Mouse (Mus musculus): ENCODE results near the gene Adcy5. TPM values are rescaled to one million over a fixed set of nuclear protein-coding genes. Genes with fewer than 3 reads are reported as not detected.

The Adcy5 gene
- polyA plus RNA-seq, 1 experiment from 2014 or later, result 2.7 TPM

DNA sequence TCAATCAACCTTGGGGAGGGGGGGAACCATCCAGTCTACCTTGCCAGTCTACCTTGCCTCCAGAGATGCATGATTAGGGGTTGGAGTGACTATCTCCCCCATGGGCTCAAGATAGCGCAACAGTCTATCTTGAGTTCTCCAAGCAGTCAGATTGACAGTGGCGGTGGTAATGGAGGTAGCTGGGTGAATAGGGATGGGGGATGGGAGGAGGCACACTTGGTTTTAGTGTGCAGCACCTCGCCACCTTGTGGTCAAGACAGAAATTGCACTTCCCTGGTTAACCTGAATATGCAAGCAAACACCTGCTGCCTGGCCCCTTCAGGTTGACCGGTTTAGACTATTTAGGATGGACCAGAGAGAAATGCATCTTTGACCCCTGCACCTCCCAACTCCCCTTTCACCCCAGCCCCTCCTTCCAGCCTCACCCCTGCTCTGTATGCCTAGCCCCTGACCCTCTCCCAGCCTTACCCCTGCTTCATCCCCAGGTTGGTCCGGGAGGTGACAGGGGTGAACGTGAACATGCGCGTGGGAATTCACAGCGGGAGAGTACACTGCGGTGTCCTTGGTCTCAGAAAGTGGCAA lies 115.8 kb downstream of the Adcy5 start:
- 43% methylated on average over 10 of the region's 10 CpGs for WGBS
- no peak; the same call in 1 of the 2 replicates for ATAC-seq (ENCODE audit: insufficient number of reproducible peaks, insufficient read depth, low FRiP score, low TSS enrichment, low read depth)
- peaks cover 10% of the 10 kb centered on the region for H3K27me3 ChIP-seq
- H3K4me1 ChIP-seq (replicated peaks), result peaks cover 22% of the 10 kb centered on the region; the same call in 1 of the 2 replicates
- H3K4me3 ChIP-seq (replicated peaks), result no peak overlapping the region
- no peaks in the 10 kb centered on the region for H3K9me3 ChIP-seq
- no peak overlapping the region for H3K9ac ChIP-seq (replicated peaks)
- no peak overlapping the region for H3K27ac ChIP-seq
- no peak overlapping the region for H3K4me2 ChIP-seq
- no peaks in the 10 kb centered on the region for H3K36me3 ChIP-seq

DNA sequence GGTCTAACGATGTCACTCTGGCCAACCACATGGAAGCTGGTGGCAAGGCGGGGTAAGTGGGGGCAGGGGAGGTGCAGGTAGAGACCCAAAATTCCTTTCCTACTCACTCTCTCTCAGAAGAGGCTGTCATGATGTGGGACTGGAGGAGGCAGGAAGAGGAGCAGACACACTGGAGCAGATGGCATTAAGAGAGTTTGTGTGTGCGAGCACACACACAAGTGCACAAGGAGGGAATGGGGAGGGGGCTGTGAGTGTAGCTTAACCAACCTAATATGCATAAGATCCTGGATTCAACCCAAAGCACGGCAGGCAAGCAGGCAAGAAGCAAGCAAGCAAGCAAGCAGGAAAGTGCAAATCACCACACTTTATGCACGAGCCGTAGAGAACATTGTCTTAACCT lies 116.3 kb downstream of the Adcy5 start:
- ATAC-seq (ENCODE audit: insufficient number of reproducible peaks, insufficient read depth, low FRiP score, low TSS enrichment, low read depth), result no peak

DNA sequence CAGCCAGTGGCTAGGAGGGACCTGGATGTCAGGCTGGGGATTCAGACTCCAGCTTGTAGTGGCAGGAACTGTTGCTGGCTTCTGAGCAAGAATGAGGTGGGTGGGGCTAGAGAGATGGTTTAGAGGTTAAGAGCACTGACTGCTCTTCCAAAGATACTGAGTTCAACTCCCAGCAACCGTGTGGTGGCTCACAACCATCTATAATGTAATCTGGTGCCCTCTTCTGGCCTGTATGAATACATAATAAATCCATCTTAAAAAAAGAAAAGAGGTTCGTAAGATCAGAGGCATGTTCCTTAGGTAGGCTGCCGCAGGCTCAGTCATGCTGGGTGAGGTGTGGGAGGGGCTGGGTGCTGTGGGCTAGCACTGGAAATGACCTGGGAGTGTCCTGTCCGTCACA lies 116.9 kb downstream of the Adcy5 start:
- H3K9ac ChIP-seq (replicated peaks), result no peak overlapping the region
- H3K27ac ChIP-seq, result no peak overlapping the region
- H3K4me3 ChIP-seq (replicated peaks), result no peak overlapping the region
- H3K4me1 ChIP-seq (replicated peaks), result peaks cover 18% of the 10 kb centered on the region; the same call in 1 of the 2 replicates
- no peak for ATAC-seq (ENCODE audit: insufficient number of reproducible peaks, insufficient read depth, low FRiP score, low TSS enrichment, low read depth)
- H3K9me3 ChIP-seq, result no peaks in the 10 kb centered on the region
- H3K4me2 ChIP-seq, result no peak overlapping the region
- peaks cover 13% of the 10 kb centered on the region for H3K27me3 ChIP-seq
- H3K36me3 ChIP-seq, result no peaks in the 10 kb centered on the region
- 45% methylated on average over 4 of the region's 4 CpGs for WGBS

More for the DNA sequence above, 116.3 kb downstream of the Adcy5 start:
- H3K27me3 ChIP-seq, result peaks cover 11% of the 10 kb centered on the region
- 76% methylated on average over 6 of the region's 6 CpGs for WGBS
- no peak overlapping the region for H3K4me3 ChIP-seq (replicated peaks)
- H3K27ac ChIP-seq, result no peak overlapping the region
- H3K9me3 ChIP-seq, result no peaks in the 10 kb centered on the region
- peaks cover 20% of the 10 kb centered on the region; the same call in 1 of the 2 replicates for H3K4me1 ChIP-seq (replicated peaks)
- H3K36me3 ChIP-seq, result no peaks in the 10 kb centered on the region
- no peak overlapping the region for H3K9ac ChIP-seq (replicated peaks)
- H3K4me2 ChIP-seq, result no peak overlapping the region

DNA sequence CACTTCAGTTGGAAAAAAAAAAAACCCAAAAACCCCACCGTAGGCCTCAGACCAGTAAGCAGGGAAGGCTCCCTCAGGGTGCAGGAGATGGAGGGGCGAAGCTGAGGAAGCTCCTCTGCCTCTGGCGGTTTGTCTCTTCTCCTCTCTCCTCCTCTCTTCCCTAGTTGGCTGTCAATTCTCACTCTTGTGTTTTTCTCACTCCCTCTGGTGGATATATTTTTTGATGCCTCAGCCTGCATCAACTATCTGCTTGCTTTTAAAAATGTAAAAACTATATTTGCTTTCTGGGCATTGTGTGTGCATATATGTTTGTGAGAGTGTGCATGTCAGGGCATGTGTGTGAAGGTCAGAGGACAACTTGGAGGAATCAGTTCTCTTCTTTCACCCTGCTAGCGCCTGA lies 117.7 kb downstream of the Adcy5 start:
- no peak for ATAC-seq (ENCODE audit: insufficient number of reproducible peaks, insufficient read depth, low FRiP score, low TSS enrichment, low read depth)
- Histone ChIP-seq H3K9me3 (no peaks in the 10 kb centered on the region), H3K4me2 (no peak overlapping the region), H3K36me3 (no peaks in the 10 kb centered on the region), H3K27ac (no peak overlapping the region), H3K27me3 (peaks cover 18% of the 10 kb centered on the region), H3K9ac (replicated peaks) (no peak overlapping the region), H3K4me1 (replicated peaks) (peaks cover 18% of the 10 kb centered on the region; the same call in 1 of the 2 replicates), H3K4me3 (replicated peaks) (no peak overlapping the region)
- 63% methylated on average over 4 of the region's 4 CpGs for WGBS

DNA sequence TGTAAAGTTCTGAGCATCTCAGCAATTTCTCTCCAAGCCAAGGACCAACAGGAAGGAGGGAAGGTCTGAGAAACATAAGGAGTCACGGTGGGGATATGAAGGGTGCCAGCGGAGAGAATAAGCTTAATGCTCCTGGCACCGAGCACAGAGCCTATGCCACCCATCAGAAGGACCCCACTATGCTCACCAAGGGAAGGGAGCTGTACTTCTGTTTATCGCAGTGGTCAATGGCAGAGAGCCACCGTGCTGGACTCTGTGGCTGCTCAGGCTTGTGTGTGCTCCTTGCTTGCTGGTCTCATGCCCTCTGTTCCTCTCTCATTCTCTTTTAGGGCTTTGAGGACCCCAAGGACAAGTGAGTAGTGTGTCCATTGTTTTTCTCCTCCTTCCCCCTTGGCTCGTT lies 123.5 kb downstream of the Adcy5 start:
- 81% methylated on average over 6 of the region's 6 CpGs for WGBS
- no peak for ATAC-seq (ENCODE audit: insufficient number of reproducible peaks, insufficient read depth, low FRiP score, low TSS enrichment, low read depth)

DNA sequence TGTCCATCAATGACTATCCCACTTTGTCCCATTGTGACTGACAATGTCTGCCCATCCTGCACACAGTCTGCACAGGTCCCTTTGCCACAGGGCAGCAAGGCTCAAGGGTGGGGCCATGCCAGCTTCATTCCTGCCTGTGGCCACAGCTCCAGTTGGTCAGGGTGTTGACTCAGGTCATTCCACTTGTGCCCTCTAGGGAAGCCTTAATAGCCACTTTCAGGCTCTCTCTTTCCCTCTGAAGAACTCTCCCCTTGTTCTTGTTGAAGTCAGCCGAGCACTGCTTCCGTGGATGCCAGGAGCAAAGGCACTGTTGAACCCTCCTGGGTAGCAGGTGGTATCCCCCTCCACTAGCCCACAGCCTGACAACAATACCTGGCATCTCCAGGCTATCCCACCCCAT lies 127.8 kb downstream of the Adcy5 start:
- WGBS, result 72% methylated on average over 2 of the region's 2 CpGs
- no peaks in the 10 kb centered on the region for H3K27me3 ChIP-seq
- H3K36me3 ChIP-seq, result 0 out of 2 replicates have a peak, but pooled peaks cover 3% of the 10 kb centered on the region
- no peaks in the 10 kb centered on the region for H3K4me1 ChIP-seq (replicated peaks)
- H3K27ac ChIP-seq, result no peak overlapping the region
- H3K9me3 ChIP-seq, result no peaks in the 10 kb centered on the region
- H3K4me2 ChIP-seq, result no peak overlapping the region
- ATAC-seq (ENCODE audit: insufficient number of reproducible peaks, insufficient read depth, low FRiP score, low TSS enrichment, low read depth), result no peak
- no peak overlapping the region for H3K9ac ChIP-seq (replicated peaks)
- H3K4me3 ChIP-seq (replicated peaks), result no peak overlapping the region

More for the DNA sequence above, 123.5 kb downstream of the Adcy5 start:
- H3K4me1 ChIP-seq (replicated peaks), result peaks cover 9% of the 10 kb centered on the region; the same call in 1 of the 2 replicates
- peaks cover 18% of the 10 kb centered on the region for H3K27me3 ChIP-seq
- H3K4me2 ChIP-seq, result no peak overlapping the region
- H3K9ac ChIP-seq (replicated peaks), result no peak overlapping the region
- no peaks in the 10 kb centered on the region for H3K9me3 ChIP-seq
- no peak overlapping the region for H3K27ac ChIP-seq
- H3K4me3 ChIP-seq (replicated peaks), result no peak overlapping the region
- 0 out of 2 replicates have a peak, but pooled peaks cover 3% of the 10 kb centered on the region for H3K36me3 ChIP-seq

DNA sequence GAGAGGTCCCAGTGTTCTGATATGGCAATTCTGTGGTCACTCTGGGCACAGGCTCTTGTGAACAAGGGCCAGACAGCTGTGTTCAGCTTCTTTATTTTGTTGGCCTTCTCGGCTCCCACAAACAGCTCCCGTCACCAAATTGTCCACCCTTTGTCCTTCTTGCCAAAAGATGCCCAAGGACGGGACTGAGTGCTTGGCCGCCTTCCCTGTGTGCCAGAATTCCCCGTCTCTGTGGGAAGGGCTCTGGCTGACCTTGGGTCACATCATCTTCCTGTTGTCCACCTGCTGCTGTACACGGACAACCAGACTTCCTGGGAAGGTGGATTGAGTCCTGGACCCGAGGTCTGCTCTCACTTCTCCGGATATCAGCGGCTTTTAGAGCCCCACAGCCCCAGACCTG lies 131.1 kb downstream of the Adcy5 start:
- Histone ChIP-seq H3K9ac (replicated peaks) (no peak overlapping the region), H3K36me3 (0 out of 2 replicates have a peak, but pooled peaks cover 3% of the 10 kb centered on the region), H3K4me1 (replicated peaks) (no peaks in the 10 kb centered on the region), H3K4me3 (replicated peaks) (no peak overlapping the region), H3K27me3 (peaks cover 7% of the 10 kb centered on the region; the same call in 1 of the 2 replicates), H3K27ac (no peak overlapping the region), H3K9me3 (no peaks in the 10 kb centered on the region), H3K4me2 (no peak overlapping the region)
- WGBS, result 81% methylated on average over 9 of the region's 9 CpGs
- ATAC-seq (ENCODE audit: insufficient number of reproducible peaks, insufficient read depth, low FRiP score, low TSS enrichment, low read depth), result no peak

DNA sequence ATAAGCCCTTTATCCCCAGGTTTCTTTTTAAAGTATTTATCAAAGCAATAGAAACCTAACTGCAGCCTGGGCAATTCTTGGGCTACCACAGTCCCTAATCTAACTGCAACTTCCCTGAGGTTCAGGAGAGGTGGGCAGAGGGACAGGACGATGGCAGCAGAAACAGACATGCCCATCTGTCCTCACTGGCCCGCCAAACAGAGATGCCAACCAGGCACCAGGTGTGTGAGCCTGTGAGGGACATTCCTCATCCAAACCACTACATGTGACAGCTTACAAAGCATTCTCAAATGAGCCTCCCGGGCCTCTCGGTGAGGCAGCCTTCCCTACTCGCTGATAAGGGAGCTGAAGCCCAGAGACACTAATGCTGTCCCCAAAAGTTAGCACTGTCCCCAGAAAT lies 132.6 kb downstream of the Adcy5 start:
- WGBS, result 89% methylated on average over 5 of the region's 5 CpGs
- H3K9ac ChIP-seq (replicated peaks), result no peak overlapping the region
- H3K27me3 ChIP-seq, result peaks cover 7% of the 10 kb centered on the region; the same call in 1 of the 2 replicates
- H3K4me2 ChIP-seq, result no peak overlapping the region
- no peaks in the 10 kb centered on the region for H3K9me3 ChIP-seq
- H3K36me3 ChIP-seq, result 0 out of 2 replicates have a peak, but pooled peaks cover 7% of the 10 kb centered on the region
- H3K4me3 ChIP-seq (replicated peaks), result no peak overlapping the region
- H3K27ac ChIP-seq, result no peak overlapping the region
- no peaks in the 10 kb centered on the region for H3K4me1 ChIP-seq (replicated peaks)
- ATAC-seq (ENCODE audit: insufficient number of reproducible peaks, insufficient read depth, low FRiP score, low TSS enrichment, low read depth), result no peak

DNA sequence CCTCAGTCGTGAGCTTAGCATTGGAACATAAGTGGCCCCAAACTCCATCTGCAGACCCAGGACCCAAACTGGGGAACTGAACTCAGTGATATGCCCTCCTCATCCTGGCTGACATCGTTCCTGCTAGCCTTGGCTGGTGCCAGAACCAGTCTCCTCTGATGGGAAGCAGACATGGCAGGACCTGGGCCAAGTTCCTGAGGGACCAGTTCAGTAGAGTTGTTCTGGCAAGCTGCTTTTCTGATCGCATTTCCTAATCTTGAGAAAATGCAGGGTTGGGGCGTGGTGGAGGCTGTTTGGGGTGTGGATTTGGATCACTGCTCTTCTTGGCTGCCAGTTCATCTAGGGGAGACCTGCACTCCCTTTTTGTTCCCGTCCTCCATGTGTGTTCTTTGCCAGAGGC lies 143.1 kb downstream of the Adcy5 start:
- Histone ChIP-seq H3K27me3 (no peaks in the 10 kb centered on the region), H3K36me3 (no peaks in the 10 kb centered on the region), H3K27ac (no peak overlapping the region), H3K4me2 (no peak overlapping the region), H3K4me1 (replicated peaks) (no peaks in the 10 kb centered on the region), H3K4me3 (replicated peaks) (no peak overlapping the region), H3K9ac (replicated peaks) (no peak overlapping the region), H3K9me3 (no peaks in the 10 kb centered on the region)
- WGBS, result 80% methylated on average over 5 of the region's 5 CpGs
- no peak for ATAC-seq (ENCODE audit: insufficient number of reproducible peaks, insufficient read depth, low FRiP score, low TSS enrichment, low read depth)

DNA sequence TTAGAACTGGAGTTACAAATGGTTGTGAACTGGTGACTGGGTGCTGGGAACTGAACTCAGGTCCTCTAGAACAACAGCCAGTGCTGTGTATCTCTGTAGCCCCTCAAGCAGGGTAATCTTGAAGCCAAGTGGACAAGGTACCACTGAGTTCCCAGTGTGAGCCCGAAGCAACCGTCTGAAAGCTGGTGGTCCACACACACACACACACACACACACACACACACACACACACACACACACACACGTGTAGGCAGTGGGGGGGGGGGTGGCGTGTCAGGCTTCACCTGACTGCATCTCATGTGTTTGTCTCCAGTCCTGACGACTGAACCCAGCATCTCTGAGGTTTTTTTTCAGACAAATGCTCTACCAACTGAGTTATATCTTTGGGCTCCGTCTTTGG lies 145.5 kb downstream of the Adcy5 start:
- Histone ChIP-seq H3K9me3 (no peaks in the 10 kb centered on the region), H3K9ac (replicated peaks) (no peak overlapping the region), H3K36me3 (peaks cover 12% of the 10 kb centered on the region), H3K27me3 (no peaks in the 10 kb centered on the region), H3K27ac (no peak overlapping the region), H3K4me2 (no peak overlapping the region), H3K4me1 (replicated peaks) (no peaks in the 10 kb centered on the region), H3K4me3 (replicated peaks) (no peak overlapping the region)
- WGBS, result 84% methylated on average over 4 of the region's 6 CpGs
- ATAC-seq (ENCODE audit: insufficient number of reproducible peaks, insufficient read depth, low FRiP score, low TSS enrichment, low read depth), result no peak

DNA sequence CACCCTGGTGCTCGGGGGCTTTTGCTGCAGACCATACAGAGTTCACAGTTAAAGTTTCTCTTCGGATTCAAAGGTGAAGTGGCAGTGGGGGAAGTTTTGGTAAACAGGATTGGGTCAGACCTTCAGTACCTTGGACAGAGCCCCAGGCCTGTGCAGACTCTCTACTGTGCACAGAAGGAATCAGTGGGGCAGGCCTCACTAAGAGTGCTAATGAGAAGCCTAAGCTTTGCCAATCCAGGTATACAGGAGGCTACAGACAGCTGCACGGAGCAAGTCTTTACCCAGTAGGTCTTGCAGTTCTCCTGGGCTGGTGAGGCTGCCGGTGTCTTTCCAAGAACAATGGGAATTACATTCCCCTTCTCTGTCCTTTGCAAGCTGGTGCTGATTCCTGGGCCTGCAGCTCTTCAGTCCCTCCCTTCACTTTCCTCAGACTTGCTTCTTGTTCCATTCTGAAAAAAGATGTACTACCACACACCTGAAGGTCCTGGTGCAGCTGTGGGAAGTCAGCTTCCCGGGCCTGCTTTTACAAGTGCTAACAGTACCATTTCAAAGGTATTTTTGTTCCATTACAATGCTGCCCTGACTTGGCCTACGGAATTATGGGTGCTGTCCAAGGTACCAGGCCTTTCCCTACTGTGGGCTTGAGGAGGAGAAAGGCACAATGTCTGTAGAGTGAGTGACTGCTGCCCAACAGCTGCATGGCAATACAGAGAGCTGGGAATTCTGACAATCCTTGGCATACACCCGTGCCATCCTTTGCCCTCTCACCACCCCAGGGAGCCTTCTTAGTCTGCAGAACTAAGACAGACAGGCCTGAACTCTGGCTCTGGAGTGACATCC lies 148.0 kb downstream of the Adcy5 start:
- H3K9ac ChIP-seq (replicated peaks), result no peak overlapping the region
- no peak overlapping the region for H3K4me2 ChIP-seq
- peaks cover 12% of the 10 kb centered on the region for H3K36me3 ChIP-seq
- H3K27ac ChIP-seq, result no peak overlapping the region
- WGBS, result 44% methylated on average over 7 of the region's 7 CpGs
- H3K9me3 ChIP-seq, result no peaks in the 10 kb centered on the region
- no peak for ATAC-seq (ENCODE audit: insufficient number of reproducible peaks, insufficient read depth, low FRiP score, low TSS enrichment, low read depth)
- H3K4me1 ChIP-seq (replicated peaks), result no peaks in the 10 kb centered on the region
- no peak overlapping the region for H3K4me3 ChIP-seq (replicated peaks)
- no peaks in the 10 kb centered on the region for H3K27me3 ChIP-seq
